Mouse (Mus musculus): ENCODE measurements around the gene Mcam. TPM values are rescaled to one million over a fixed set of nuclear protein-coding genes. Genes with fewer than 3 reads are reported as not detected.
A peak's percentile ranks its signal among the peaks of the same experiment; 100 is the strongest.

Gene Mcam
- total RNA-seq (2015) (1.6 TPM in 2 replicates), total RNA-seq (2017) (3.2 and 5.8 TPM in 2 replicates)

- ATAC-seq (ENCODE audit: poor library complexity, severe bottlenecking) = peak; percentile 17; the same call in 1 of the 2 replicates
Measured at GRCm38 (mm10) chr9:44134101-44134850, at the start of gene Mcam. Gene Mcam, plus strand, starts transcription at chr9:44134469.

- peak; percentile 72 for ATAC-seq (ENCODE audit: poor library complexity, severe bottlenecking)
Measured at GRCm38 (mm10) chr9:44084659-44085229, 49.5 kb upstream of the Mcam start.

- no peak for ATAC-seq (ENCODE audit: poor library complexity, severe bottlenecking)
Measured at GRCm38 (mm10) chr9:44085276-44085675, 49.0 kb upstream of the Mcam start.

- ATAC-seq (ENCODE audit: poor library complexity, severe bottlenecking) = no peak
Measured at GRCm38 (mm10) chr9:44085741-44086665, 48.3 kb upstream of the Mcam start.

GRCm38 (mm10) chr9:44086960-44087359 lies 47.3 kb upstream of the Mcam start:
- ATAC-seq (ENCODE audit: poor library complexity, severe bottlenecking) = no peak

GRCm38 (mm10) chr9:44087761-44088455 lies 46.4 kb upstream of the Mcam start:
- ATAC-seq (ENCODE audit: poor library complexity, severe bottlenecking) = no peak

GRCm38 (mm10) chr9:44088877-44089608 lies 45.2 kb upstream of the Mcam start:
- peak; percentile 60 for ATAC-seq (ENCODE audit: poor library complexity, severe bottlenecking)

- ATAC-seq (ENCODE audit: poor library complexity, severe bottlenecking) = peak; percentile 60
Measured at GRCm38 (mm10) chr9:44093612-44094503, 40.4 kb upstream of the Mcam start.

GRCm38 (mm10) chr9:44094737-44095136 lies 39.5 kb upstream of the Mcam start:
- peak; percentile 66 for ATAC-seq (ENCODE audit: poor library complexity, severe bottlenecking)

GRCm38 (mm10) chr9:44095781-44096180 lies 38.5 kb upstream of the Mcam start:
- no peak for ATAC-seq (ENCODE audit: poor library complexity, severe bottlenecking)

GRCm38 (mm10) chr9:44096536-44096935 lies 37.7 kb upstream of the Mcam start:
- ATAC-seq (ENCODE audit: poor library complexity, severe bottlenecking) = no peak

- no peak for ATAC-seq (ENCODE audit: poor library complexity, severe bottlenecking)
Measured at GRCm38 (mm10) chr9:44101490-44101889, 32.8 kb upstream of the Mcam start, which contains the start of gene Mfrp. Gene Mfrp, plus strand, starts transcription at chr9:44101729.

- peak; percentile 47 for ATAC-seq (ENCODE audit: poor library complexity, severe bottlenecking)
Measured at GRCm38 (mm10) chr9:44104881-44105280, 29.4 kb upstream of the Mcam start.

GRCm38 (mm10) chr9:44105781-44106180 lies 28.5 kb upstream of the Mcam start:
- ATAC-seq (ENCODE audit: poor library complexity, severe bottlenecking) = peak; percentile 28; the same call in 1 of the 2 replicates

GRCm38 (mm10) chr9:44106182-44106581 lies 28.1 kb upstream of the Mcam start:
- no peak for ATAC-seq (ENCODE audit: poor library complexity, severe bottlenecking)

GRCm38 (mm10) chr9:44106596-44106995 lies 27.7 kb upstream of the Mcam start:
- no peak for ATAC-seq (ENCODE audit: poor library complexity, severe bottlenecking)

- ATAC-seq (ENCODE audit: poor library complexity, severe bottlenecking) = no peak
Measured at GRCm38 (mm10) chr9:44107110-44107509, 27.2 kb upstream of the Mcam start, which contains the start of gene C1qtnf5. Gene C1qtnf5, plus strand, starts transcription at chr9:44107245.

- no peak for ATAC-seq (ENCODE audit: poor library complexity, severe bottlenecking)
Measured at GRCm38 (mm10) chr9:44107557-44108179, 26.6 kb upstream of the Mcam start.

Data from megakaryocyte, adult 5-6 weeks (primary cell).